Mouse (Mus musculus): Measurements from ENCODE around the gene Cyp2c23.
A peak's percentile ranks its signal among the peaks of the same experiment; 100 is the strongest.

Cyp2c23 gene

GRCm38 (mm10) chr19:44021502-44021901 is 7.5 kb downstream of the Cyp2c23 start:
- DNase-seq: no peak

GRCm38 (mm10) chr19:44019739-44020138 is 9.3 kb downstream of the Cyp2c23 start:
- no peak for DNase-seq

DNA sequence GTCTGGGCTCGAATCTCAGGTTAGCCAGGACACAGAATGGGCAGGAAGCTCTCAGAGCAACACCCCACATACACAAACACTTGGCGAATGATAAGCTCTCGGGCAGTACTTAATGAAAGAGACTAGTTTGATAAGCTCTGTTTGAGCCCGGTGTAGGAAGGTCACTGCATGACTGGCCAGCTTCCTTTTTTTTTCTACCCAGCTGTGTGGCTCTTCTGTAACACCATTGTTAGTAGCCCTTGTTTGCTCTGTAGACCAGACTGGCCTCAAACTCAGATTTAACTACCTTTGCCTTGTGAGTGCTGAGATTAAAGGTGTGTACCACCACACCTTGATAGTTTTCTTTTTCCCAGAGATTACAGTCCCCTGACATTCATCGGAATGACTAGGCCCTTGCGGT is 15.1 kb downstream of the Cyp2c23 start:
- DNase-seq: no peak

DNA sequence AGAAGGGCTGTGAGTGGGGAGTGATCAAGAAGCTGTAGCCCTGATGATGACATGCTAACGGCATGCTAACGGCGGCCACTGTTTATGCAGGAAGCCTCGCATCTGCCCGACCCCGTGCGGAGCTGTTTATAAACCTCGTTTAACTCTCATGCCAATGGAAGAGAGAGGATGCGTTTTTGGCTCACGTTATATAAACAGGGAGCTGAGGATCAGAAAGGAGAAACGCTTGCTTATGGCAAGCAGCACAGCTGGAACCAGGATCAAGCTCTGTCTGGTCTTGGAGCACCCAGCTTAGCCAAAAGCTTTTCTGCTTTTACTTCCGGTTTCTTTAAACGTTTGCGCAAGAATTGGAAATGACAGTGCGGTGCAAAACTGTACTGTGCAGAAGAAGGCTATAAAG is 20.2 kb downstream of the Cyp2c23 start:
- no peak for DNase-seq

GRCm38 (mm10) chr19:44007186-44007585 is 21.8 kb downstream of the Cyp2c23 start:
- no peak for DNase-seq

DNA sequence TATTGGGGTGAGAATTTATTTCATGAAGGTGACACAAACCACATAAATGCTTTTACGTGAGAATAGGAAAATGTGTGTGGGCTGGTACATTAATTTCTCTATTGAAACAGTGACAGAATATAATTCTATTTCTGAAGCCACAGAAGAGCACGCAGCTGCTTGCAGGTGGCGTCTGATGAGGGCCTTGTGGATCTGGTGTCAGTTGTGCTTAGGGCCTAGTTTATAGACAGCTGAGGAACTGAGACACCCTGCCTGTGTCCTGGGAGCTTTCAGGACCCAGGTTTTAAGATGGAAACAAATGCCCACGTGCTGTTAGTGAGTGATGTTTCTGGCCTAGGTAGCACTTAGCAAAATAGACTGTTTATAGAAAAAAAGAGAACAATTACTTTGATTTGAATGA is 24.0 kb downstream of the Cyp2c23 start:
- no peak for DNase-seq

DNA sequence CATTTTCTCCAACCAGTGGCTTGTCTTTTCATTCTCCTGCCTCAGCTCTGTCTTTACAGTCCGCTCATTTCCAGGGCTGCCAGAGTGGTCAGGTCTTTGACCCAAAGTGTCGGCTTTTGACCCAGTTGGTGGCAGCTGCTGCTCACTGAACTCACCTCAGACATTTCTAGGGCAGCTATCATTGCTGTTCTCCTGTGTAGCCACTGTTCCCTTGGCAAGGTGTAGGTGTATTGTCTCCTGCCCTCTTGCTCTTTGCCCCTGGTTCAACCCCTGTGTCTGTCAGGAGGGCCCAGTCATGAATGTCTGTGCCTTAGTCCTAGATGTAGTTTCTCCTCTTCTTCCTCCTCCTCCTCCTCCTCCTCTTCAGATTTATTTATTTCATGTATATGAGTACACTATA is 24.7 kb downstream of the Cyp2c23 start:
- no peak for DNase-seq

- no peak for DNase-seq
Measured at GRCm38 (mm10) chr19:44000720-44001119, 28.3 kb downstream of the Cyp2c23 start.

DNA sequence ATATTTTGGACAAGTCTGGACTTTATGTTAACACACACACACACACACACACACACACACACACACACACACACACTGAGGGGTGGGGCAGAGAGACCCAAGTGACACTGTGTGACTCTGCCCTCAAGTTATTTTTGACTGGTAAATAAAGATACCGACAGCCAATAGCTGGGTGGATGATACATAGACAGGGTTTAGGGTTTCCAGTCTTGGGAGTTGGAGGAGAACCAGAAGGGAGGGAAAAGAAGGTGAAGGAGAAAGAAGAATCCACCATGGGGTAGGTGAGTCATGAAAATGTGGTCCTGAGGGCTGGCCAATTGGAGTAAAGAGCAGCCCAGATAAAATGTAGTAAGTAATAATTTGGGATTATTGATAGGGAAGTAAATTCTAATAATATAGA is 28.9 kb downstream of the Cyp2c23 start:
- DNase-seq: no peak

- no peak for DNase-seq
Measured at GRCm38 (mm10) chr19:43998802-43999527, 30.0 kb downstream of the Cyp2c23 start.

DNA sequence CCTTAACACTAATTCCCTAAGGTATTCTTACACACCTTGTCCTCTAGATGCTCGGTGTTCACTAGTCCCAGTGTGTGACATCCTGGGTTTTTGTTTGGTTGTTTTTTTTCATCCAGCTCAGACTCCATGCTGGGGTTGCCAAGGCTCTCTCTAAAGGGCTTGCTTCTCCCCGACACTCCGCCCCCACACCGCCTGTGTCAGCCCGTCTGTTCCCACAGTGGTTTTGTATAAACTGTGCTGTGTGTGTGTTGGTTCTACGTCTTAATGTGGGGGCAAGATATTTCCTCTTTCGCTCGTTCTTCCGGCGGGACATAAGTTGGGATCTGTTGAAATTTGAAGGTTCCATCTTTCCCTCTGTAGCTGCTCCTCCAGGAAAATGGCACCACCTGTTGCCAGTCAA is 30.9 kb downstream of the Cyp2c23 start:
- DNase-seq: peak; percentile 66

GRCm38 (mm10) chr19:43995427-43995826 is 33.6 kb downstream of the Cyp2c23 start:
- no peak for DNase-seq

DNA sequence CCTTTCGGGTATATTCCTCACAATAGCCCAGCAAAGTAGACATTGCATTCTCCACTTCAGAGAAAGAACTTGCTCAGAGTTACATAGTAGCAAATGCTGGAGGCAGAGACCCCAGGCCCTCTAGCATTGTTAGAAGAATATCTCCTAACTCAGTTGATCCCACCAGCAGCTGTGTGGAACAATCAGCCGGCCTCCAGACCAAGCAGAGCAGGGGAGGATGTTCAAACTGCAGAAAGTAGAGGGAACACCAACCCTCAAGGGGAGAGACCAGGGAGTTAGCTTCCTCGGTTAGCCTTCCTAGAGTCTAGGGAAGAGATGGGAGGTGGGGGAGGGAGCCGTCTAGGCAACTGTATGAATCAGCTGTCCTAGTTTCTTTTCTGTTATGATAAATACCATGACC is 36.5 kb downstream of the Cyp2c23 start:
- no peak for DNase-seq

- no peak for DNase-seq
Measured at GRCm38 (mm10) chr19:43990362-43990761, 38.6 kb downstream of the Cyp2c23 start.

DNA sequence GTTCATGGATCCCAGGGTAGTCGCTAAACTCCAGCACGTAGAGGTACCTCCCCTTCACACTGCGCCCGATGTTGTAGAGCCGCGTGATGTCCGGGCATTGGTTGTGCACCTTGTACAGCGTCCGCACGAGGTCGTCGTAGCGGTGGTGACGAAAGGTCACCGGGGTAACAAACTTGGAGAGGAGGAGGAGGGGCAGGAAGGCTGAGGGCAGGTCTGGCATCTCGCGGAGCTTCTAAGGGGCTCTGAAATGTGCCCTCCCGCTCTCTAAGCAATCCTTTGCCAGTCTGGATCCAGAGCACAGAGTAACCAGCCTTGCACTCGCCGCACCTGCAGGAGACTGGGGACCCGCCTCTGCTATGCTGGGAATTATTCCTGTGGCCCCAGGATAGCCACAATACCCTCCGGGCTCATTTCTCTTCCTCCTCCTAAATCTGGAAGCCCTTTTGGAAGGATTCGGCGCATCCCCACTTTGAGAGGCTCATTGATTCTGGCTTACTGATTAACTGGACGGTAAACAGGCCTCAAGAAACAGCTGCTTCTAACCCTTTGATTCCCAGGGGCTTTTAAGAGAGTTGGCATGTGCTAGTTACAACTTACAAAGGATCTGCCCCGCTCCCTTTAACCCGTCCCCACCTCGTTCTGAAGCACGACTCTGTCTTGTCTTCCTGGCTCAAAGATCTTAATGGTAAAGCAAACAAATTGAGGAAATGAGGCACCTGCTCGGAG is 42.8 kb downstream of the Cyp2c23 start, which contains the start of gene Cpn1:
Gene Cpn1 (minus strand): TSS at position 488 of the 726 bp plus-strand sequence.
- no peak for DNase-seq

GRCm38 (mm10) chr19:43981992-43982391 is 47.0 kb downstream of the Cyp2c23 start:
- no peak for DNase-seq

DNA sequence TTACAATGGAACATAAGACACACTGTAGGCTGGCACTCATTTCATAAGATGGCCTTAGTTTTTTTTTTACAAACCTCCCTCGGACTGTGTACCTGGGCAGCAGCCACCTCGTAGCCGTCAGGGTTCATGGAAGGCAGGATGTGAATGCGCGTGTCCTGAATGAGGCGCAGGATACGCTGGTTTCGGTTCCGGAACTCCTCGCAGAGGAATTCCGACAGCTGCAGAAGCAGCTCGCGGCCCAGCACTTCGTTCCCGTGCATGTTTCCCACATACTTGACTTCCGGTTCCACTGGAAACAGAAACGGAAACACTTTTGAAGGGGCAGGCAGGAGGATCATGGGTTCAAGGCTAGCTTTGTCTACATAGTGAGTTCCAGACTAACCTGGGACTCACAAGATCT is 48.3 kb downstream of the Cyp2c23 start:
- DNase-seq: no peak

DNA sequence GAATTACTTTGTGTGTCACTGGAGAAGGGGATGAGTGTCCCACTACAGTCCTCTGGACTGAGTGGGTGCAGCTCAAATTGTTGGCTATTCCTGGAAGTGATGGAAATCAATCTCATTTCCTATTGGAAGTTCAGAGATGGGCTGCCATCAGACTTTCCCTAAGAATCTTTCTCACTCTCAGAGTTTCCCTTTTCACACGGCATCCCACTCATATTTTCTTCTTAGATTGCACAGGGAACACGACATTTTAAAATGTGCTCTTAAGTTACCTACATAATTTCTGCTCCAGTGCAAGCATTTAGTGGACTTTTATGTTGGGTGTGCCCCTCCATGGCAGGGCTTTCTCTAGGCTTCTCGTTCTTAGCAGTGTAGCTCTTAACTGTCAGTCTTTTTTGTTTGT is 51.2 kb downstream of the Cyp2c23 start:
- DNase-seq: no peak

DNA sequence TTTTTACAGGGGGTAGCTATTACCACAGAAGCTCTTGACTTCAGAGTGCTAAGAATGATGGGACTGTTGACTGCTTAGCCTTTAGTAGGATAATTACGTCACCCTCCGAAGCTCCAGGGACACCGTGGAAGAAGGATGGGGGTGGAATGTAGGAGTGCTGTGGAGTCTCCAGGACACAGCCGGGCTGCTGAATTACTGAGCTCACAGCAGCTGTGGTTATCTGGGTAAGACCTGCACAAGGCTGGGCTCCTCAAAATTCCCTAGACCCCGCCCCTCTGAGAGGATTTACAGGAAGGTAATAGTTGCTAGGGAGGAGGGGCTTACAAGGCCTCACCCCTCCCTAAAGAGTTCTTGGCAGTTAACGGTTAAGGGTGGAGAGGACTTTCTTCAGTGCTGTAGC is 52.3 kb downstream of the Cyp2c23 start:
- DNase-seq: no peak

DNA sequence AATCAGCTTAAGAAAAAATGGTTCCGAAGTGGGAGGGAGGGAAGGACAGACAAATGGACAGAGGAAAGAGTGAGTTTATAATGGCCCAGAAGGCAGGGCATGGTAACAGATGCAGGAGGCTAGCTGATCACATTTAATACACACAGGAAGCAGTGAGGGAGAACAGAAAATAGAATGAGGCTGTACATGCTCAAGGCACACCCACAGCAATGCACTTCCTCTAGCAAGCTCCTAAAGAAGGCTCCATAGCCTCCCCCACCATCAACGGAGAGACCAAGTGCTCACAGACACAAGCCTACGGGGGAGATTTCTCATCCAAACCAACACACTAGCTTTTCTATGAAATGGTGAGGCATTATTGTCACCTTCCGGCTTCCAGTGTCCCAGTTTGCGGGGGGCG is 54.8 kb downstream of the Cyp2c23 start:
- DNase-seq: no peak

DNA sequence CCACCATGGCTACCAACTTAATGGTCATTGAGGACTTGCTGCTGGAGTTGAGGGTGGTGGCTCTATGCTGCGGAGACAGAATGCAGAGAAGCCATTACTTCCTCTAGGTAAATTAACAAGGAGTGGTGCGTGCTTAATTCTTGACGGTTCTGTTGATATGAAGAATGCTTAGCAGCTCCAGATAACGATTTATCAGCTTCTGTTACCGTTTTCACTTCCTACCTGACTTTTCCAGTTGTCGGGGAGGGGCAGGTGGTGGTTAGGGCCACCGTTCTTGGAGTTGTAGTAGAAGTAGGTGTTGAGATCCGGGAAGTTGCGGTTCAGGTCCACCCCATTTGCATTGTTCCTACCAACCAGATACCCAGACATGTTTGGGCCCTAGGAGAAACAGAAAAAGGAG is 55.3 kb downstream of the Cyp2c23 start:
- no peak for DNase-seq

DNA sequence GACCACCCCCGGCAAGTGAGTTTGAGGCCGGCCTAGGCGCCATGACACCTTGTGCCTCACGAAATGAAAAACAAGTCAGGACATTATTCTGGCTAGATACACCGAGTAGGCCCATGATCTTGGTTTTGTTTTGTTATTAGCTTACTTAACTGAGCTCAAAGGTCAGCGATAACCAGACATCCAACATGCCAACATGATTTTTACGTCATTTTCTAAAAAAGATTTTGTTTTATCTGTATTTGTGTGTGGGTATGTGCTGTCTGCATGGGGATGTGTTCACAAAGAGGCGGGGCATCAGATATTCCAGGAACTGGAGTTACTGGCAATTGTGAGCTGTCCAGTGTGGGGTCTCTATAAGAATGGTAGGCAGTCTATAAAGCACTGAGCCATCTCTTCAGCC is 56.9 kb downstream of the Cyp2c23 start:
- DNase-seq: no peak

GRCm38 (mm10) chr19:43968436-43969026 is 60.5 kb downstream of the Cyp2c23 start:
- DNase-seq: no peak

GRCm38 (mm10) chr19:43966481-43966880 is 62.5 kb downstream of the Cyp2c23 start:
- no peak for DNase-seq
